Mouse (Mus musculus) hindbrain, embryonic 14.5 days (tissue): Measurements from ENCODE around the gene Cxcr6. TPM values are rescaled to one million over a fixed set of nuclear protein-coding genes. Genes with fewer than 3 reads are reported as not detected.

Experiments
- ATAC-seq: fragments of 200-750 bp; cut with Nextera tagmentation; 2 replicates; pipeline ENCODE4 v1.8.0; 2017; ENCODE audit warnings: moderate number of reproducible peaks, mild to moderate bottlenecking, moderate TSS enrichment, moderate library complexity; ENCODE audit not compliant: low FRiP score
- DNase-seq: peaks from one replicate; pipeline ENCODE4 v3.0.0-alpha.2; 2015; ENCODE audit warnings: low spot score
- H3K27ac ChIP-seq: fragments of 300-500 bp; sonication (generic); 2 replicates; pipeline ENCODE4 v1.5.1; 2014; ENCODE audit warnings: mild to moderate bottlenecking, moderate library complexity
- H3K27me3 ChIP-seq: fragments of 300-500 bp; sonication (generic); 2 replicates; pipeline ENCODE4 v1.6.1; 2014; ENCODE audit warnings: mild to moderate bottlenecking, low read length, mixed read lengths; ENCODE audit not compliant: control insufficient read depth, insufficient read depth
- H3K36me3 ChIP-seq: fragments of 300-500 bp; sonication (generic); replicated peaks from 2 replicates; pipeline ENCODE4 v1.6.1; 2014; ENCODE audit not compliant: control insufficient read depth, insufficient read depth
- H3K4me1 ChIP-seq: fragments of 300-500 bp; sonication (generic); replicated peaks from 2 replicates; pipeline ENCODE4 v1.6.1; 2014; ENCODE audit warnings: antibody characterized with exemption, low read length, mixed read lengths; ENCODE audit not compliant: control insufficient read depth, insufficient read depth
- H3K4me2 ChIP-seq: fragments of 300-500 bp; sonication (generic); replicated peaks from 2 replicates; pipeline ENCODE4 v1.6.1; 2014; ENCODE audit warnings: mild to moderate bottlenecking, moderate library complexity
- H3K4me3 ChIP-seq: fragments of 300-500 bp; sonication (generic); replicated peaks from 2 replicates; pipeline ENCODE4 v1.5.1; 2014; ENCODE audit warnings: mild to moderate bottlenecking, low read length
- H3K9ac ChIP-seq: fragments of 300-500 bp; sonication (generic); 2 replicates; pipeline ENCODE4 v1.6.1; 2014
- H3K9me3 ChIP-seq: fragments of 300-500 bp; sonication (generic); 2 replicates; pipeline ENCODE4 v1.6.1; 2016; ENCODE audit warnings: low read length; ENCODE audit not compliant: control insufficient read depth
- WGBS: fragments of 180-500 bp; shearing (Covaris S2); extraction: QIAGEN DNeasy Blood & Tissue Kit; methylation state at CpG from one replicate; pipeline ENCODE4 v1.1.7; 2014; 5-methylcytosine and 5-hydroxymethylcytosine counted together
- polyA plus RNA-seq: library from polyadenylated mRNA; unstranded; fragments of >200 nt; fragmentation: Nextera tagmentation; extraction: Ambion mirVana; gene quantifications from 2 replicates; pipeline ENCODE4 v1.2.1, GENCODE M21; 2014

The Cxcr6 gene
- 0.14 and 0.23 TPM in 2 replicates for polyA plus RNA-seq

DNA sequence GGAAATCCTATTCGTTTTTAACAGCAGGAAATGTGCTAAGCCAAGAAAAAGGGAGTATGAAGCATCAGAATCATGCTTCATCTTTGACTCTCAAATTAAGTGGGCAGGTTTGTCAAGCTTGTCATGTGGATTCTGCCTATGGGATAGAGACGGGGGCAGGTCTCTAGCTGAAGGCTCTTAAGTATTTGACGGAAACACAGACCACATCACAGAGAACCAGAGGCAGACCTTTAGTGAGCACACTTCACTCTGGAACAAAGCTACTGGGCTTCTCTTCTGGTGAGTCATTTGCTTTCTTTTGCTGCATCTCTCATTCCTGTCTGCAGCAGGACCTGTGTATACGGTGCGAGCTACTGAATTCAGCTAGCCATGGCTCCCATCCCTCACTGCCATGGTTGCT, at the start of gene Cxcr6:
Cxcr6 (plus strand) TSS at position 209 of the 400 bp plus-strand sequence.
- DNase-seq (no peak), ATAC-seq (no peak)
- Histone ChIP-seq H3K36me3 (peaks cover 18% of the 10 kb centered on the region), H3K4me2 (no peak within 1 kb of the TSS), H3K4me1 (no peaks in the 10 kb centered on the region), H3K9me3 (no peaks in the 10 kb centered on the region), H3K4me3 (no peak within 1 kb of the TSS), H3K27ac (no peak within 1 kb of the TSS), H3K9ac (no peak within 1 kb of the TSS), H3K27me3 (no peaks in the 10 kb centered on the region)
- 91% methylated on average over 5 of the region's 5 CpGs for WGBS

DNA sequence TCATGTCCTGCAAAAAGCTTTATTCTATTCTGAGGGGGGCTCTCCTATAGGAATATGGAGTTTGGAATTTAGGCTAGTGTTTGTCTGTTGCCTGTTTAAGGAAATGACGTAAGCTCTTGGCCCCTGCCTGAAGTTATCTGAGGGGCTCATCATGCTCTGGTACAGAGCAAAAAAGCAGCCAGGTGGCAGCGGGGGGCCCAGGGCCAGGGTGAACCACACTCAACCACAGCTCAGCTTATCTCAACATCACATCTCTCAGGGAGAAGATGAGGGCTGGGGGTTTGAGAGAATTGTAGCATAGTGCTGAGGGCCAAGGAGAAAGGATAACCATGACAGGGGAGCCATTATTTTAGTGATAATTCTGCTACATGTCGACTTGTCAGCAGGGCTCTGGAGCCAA, 49.5 kb upstream of the Cxcr6 start:
- ATAC-seq (no peak), DNase-seq (no peak)
- WGBS = 84% methylated on average over 3 of the region's 3 CpGs
- Histone ChIP-seq H3K9ac (no peak overlapping the region), H3K27me3 (no peaks in the 10 kb centered on the region), H3K4me2 (no peak overlapping the region), H3K27ac (no peak overlapping the region), H3K4me1 (no peaks in the 10 kb centered on the region), H3K9me3 (no peaks in the 10 kb centered on the region), H3K4me3 (no peak overlapping the region), H3K36me3 (no peaks in the 10 kb centered on the region)

DNA sequence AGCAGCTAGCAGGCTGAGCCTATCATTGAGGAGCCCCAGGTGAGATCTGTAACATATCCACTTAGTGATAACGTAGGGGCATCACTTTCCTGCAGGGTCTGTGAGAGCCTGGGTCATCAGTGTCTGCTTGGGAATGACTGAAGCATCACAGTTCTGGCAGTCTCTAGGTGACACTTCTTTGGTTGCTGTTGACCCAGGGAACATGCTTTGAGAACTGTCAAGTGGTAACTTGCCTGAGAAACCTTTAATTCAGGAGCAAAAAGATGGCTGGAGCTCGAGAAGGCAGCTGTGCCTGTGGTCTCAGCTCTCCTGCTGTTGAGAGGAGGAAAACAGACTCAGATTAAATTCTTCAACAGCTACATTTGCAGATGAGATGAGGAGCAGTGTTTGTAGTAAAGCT, 48.9 kb upstream of the Cxcr6 start:
- H3K4me3 ChIP-seq = no peak overlapping the region
- WGBS = 59% methylated on average over 2 of the region's 2 CpGs
- H3K4me2 ChIP-seq = no peak overlapping the region
- H3K27ac ChIP-seq = no peak overlapping the region
- H3K9me3 ChIP-seq = no peaks in the 10 kb centered on the region
- no peaks in the 10 kb centered on the region for H3K27me3 ChIP-seq
- ATAC-seq = no peak
- H3K9ac ChIP-seq = no peak overlapping the region
- peak; percentile 14 for DNase-seq
- H3K36me3 ChIP-seq = no peaks in the 10 kb centered on the region
- no peaks in the 10 kb centered on the region for H3K4me1 ChIP-seq

DNA sequence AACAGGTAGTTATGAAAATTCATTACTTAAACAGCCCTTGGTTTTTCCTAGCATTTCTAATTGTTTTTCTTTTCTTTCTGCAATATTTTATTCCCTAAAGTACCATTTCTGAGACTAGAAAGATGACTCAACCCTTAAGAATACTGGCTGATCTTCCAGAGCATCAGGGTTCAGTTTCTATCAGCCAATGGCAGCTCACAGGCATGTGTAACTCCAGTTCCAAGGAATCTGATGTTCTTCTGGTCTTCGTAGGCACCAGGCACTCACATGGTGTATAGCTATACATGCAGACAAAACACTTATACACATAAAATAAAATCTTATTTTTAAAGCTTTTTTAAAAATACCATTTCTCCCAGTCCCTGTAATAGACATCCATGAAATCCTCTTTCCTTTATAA, 48.1 kb upstream of the Cxcr6 start:
- WGBS = 91% methylated on average over 1 of the region's 1 CpGs
- H3K27ac ChIP-seq = no peak overlapping the region
- H3K9me3 ChIP-seq = no peaks in the 10 kb centered on the region
- H3K4me2 ChIP-seq = no peak overlapping the region
- DNase-seq = peak; percentile 16
- H3K4me1 ChIP-seq = no peaks in the 10 kb centered on the region
- no peaks in the 10 kb centered on the region for H3K36me3 ChIP-seq
- no peak for ATAC-seq
- no peak overlapping the region for H3K4me3 ChIP-seq
- no peaks in the 10 kb centered on the region for H3K27me3 ChIP-seq
- H3K9ac ChIP-seq = no peak overlapping the region

DNA sequence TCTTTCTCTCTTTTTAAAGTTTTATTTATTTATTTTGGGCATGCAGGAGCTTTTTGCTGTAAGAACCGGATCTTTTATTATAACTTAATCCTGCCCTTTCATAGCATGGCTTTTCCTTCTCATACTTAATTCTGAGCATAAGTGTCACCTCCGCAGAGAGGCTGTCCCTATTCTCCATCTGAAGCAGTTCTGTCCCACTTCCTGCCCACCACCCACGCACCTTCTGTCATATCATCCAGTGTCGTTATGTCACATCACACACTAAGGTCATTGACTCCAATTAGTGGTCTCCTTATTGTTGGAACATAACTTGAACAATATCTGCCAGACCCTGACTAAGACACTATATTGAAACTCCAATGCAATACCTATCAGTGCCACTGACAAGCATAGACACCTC, 47.6 kb upstream of the Cxcr6 start:
- WGBS = 83% methylated on average over 4 of the region's 4 CpGs
- Histone ChIP-seq H3K4me3 (no peak overlapping the region), H3K36me3 (no peaks in the 10 kb centered on the region), H3K4me1 (no peaks in the 10 kb centered on the region), H3K4me2 (no peak overlapping the region), H3K27me3 (no peaks in the 10 kb centered on the region), H3K9me3 (no peaks in the 10 kb centered on the region), H3K9ac (no peak overlapping the region), H3K27ac (no peak overlapping the region)
- no peak for DNase-seq
- no peak for ATAC-seq

DNA sequence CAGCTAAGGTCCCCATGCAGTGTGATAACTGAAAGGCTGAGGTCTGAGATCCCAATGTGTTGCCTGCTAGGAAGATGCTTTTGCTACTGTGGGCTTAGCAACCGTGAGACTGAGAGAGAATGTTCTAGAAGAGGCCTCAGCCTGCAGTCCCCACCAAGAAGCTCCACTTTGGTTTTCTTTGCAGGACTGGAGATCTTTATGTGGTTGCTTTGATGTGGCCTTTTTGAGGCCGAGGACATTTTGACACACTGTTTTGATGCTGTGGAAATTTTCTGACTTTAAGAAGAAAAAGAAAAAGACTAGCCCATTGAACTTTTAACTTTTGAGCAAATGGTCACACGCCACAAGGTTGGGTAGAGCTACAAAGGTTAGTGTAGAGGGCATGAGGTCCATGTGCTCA, 45.5 kb upstream of the Cxcr6 start:
- WGBS = 87% methylated on average over 3 of the region's 3 CpGs
- no peak overlapping the region for H3K27ac ChIP-seq

DNA sequence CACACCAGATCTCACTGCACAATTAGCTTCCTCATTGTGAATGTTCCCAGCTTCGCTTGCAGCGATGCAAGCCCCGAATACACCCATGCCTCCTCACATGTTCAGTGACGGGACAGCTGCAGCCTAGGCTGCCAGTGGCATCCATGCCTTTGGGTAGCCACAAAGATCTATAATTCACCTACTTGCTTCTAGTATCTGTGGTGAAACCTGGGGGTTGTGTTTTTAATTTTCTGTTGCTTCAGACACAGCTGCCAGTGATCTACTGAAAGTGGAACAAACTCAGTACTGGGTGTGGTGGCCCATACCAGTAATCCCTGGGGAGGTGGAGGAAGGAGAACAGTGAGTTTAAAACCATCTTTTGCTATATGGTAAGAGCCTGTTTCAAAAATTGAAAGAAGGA, 43.4 kb upstream of the Cxcr6 start:
- Histone ChIP-seq H3K4me2 (no peak overlapping the region), H3K4me1 (no peaks in the 10 kb centered on the region), H3K9me3 (no peaks in the 10 kb centered on the region), H3K27me3 (no peaks in the 10 kb centered on the region), H3K9ac (no peak overlapping the region), H3K36me3 (no peaks in the 10 kb centered on the region), H3K4me3 (no peak overlapping the region), H3K27ac (no peak overlapping the region)
- ATAC-seq = no peak
- 87% methylated on average over 4 of the region's 4 CpGs for WGBS
- no peak for DNase-seq

More for the DNA sequence above, 45.5 kb upstream of the Cxcr6 start:
- ATAC-seq (no peak), DNase-seq (no peak)
- H3K9me3 ChIP-seq = no peaks in the 10 kb centered on the region
- no peaks in the 10 kb centered on the region for H3K4me1 ChIP-seq
- H3K9ac ChIP-seq = no peak overlapping the region
- no peaks in the 10 kb centered on the region for H3K36me3 ChIP-seq
- no peak overlapping the region for H3K4me2 ChIP-seq
- no peak overlapping the region for H3K4me3 ChIP-seq
- H3K27me3 ChIP-seq = no peaks in the 10 kb centered on the region

DNA sequence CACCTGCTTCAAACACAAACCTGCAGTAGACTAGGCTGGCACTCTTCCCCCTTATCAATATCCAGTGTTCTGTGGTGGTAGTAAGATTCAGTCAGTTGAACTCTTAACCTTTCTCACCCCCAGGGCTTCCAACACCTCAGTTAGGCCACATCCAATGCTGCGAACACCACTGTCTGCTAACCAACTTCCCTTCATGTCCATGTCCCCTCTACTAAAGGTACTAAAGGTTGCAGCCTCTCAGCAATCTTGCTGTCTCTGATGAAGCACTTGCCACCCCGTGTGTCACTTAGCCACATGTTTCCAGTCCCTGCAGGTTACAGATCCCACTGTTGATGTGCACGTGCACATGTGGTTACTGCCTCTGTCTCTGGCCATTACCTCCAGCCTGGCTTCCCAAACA, 42.5 kb upstream of the Cxcr6 start:
- 82% methylated on average over 3 of the region's 3 CpGs for WGBS
- Histone ChIP-seq H3K27ac (no peak overlapping the region), H3K9ac (no peak overlapping the region), H3K9me3 (no peaks in the 10 kb centered on the region), H3K4me1 (no peaks in the 10 kb centered on the region), H3K4me2 (no peak overlapping the region), H3K4me3 (no peak overlapping the region), H3K27me3 (no peaks in the 10 kb centered on the region), H3K36me3 (no peaks in the 10 kb centered on the region)
- ATAC-seq (no peak), DNase-seq (no peak)

DNA sequence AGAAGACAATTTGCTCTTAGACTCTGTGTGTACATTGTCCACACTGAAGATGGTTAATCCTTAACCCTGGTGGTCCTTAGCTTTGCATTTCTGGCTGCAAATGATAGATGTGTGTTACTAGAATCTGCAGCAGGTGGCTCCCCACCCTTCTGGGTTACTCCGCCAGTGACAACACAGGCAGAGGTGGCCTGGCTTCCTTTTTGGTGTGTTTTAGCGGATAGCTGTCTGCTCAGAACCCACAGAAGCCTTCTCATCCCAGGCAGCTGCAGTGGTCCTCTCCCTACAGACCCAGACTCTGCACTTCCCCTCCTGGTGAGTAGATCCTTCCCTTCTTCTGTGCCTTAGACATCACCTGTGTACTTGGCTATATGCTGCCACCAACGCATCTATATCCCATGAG, 39.3 kb upstream of the Cxcr6 start:
- Histone ChIP-seq H3K36me3 (no peaks in the 10 kb centered on the region), H3K4me1 (no peaks in the 10 kb centered on the region), H3K27me3 (no peaks in the 10 kb centered on the region), H3K27ac (no peak overlapping the region), H3K4me2 (no peak overlapping the region), H3K9ac (no peak overlapping the region), H3K9me3 (no peaks in the 10 kb centered on the region), H3K4me3 (no peak overlapping the region)
- DNase-seq = no peak
- no peak for ATAC-seq
- WGBS = 88% methylated on average over 3 of the region's 3 CpGs

DNA sequence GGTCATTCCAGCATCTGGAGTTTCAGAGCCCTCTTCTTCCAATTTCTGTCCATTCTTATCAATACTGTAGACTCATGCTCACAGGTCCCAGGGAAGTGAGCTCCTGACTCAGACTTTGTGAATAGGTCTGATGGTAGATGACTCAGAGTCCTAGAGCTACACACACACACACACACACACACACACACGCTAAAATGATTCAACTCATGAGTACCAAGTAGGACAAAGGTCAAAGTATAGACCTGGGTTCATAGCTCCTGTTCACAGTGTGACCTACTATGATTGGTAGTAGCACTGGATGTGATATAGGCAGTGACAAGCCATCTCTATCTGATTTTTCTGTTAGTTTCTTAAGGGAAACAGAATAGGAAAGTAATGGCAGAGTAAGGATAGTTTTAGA, 37.8 kb upstream of the Cxcr6 start:
- H3K9me3 ChIP-seq = no peaks in the 10 kb centered on the region
- H3K4me1 ChIP-seq = no peaks in the 10 kb centered on the region
- no peaks in the 10 kb centered on the region for H3K27me3 ChIP-seq
- no peak for ATAC-seq
- no peaks in the 10 kb centered on the region for H3K36me3 ChIP-seq
- H3K4me2 ChIP-seq = no peak overlapping the region
- 79% methylated on average over 1 of the region's 1 CpGs for WGBS
- no peak for DNase-seq
- H3K27ac ChIP-seq = no peak overlapping the region
- no peak overlapping the region for H3K4me3 ChIP-seq
- H3K9ac ChIP-seq = no peak overlapping the region
